Mouse (Mus musculus): ENCODE measurements at regions not wholly inside any gene's neighbourhood (a gene's known extent, or its start where the extent isn't known, plus 50 kb on each side); places are given as distances from the start of the nearest gene placed in this dataset.

DNA sequence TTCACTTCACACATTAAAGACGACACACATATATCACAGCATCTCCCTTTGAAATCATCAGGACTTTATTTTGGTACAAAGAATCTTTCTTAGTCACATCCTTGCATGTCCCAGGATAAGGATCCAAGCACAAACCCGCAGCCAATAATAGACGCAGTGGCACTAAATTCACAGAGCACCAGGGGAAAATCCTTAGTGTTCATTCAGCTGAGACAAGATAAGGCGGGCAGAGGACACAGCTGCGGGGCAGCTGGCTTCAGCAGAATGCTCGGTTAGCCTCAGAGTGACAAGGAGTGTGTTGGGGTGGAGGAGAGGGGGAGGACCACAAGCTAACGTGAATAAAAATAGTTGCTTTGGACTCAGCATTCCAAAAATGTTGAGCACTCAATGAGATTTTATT lies 70.7 kb downstream of the Gm11983 start:
- Histone ChIP-seq H3K4me3 (ENCODE audit: insufficient read depth, low read length) (no peak overlapping the region), H3K4me1 (ENCODE audit: control insufficient read depth, insufficient read depth, low read length) (no peaks in the 10 kb centered on the region; the same call in 1 of the 2 replicates), H3K27ac (ENCODE audit: insufficient read depth, low read length) (no peak overlapping the region)
- TF ChIP-seq POLR2A (IDR thresholded peaks at IDR 0.05; ENCODE audit: extremely low read depth, insufficient read depth, low read length) (no peak), CTCF (IDR thresholded peaks at IDR 0.05; ENCODE audit: extremely low read depth, insufficient read depth, low read length) (no peak)

DNA sequence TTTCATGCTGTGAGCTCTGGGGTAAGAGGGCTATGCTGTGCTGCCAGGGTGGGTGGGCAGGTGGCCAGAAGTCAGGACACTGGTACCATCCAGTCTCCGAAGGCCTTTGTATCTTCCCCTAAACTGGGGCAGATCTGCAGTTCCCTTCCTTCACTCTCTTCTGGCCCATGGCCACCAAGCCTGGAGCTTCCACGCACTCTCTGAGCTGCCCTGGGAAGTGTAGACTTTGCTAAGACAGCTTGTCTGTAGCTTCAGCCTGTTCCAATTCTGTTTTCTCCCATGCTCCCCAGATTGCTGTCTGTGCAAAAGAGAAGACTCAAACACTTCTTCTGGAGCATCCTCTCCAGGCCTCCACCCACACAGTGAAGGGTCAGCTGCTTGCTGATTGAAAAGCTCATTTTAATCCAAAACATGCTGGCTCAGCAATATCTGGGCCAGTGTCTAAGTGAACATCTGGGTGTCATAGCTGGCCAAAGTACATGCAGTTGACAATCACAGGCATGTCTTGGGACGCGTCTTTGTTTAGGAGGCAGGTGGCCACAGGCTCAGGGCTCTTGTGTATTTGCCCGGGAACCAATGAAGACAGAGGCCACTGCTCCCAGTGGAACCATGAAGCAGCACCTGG lies 72.0 kb downstream of the Gm11983 start:
- Histone ChIP-seq H3K4me1 (ENCODE audit: control insufficient read depth, insufficient read depth, low read length) (no peaks in the 10 kb centered on the region; the same call in 1 of the 2 replicates), H3K4me3 (ENCODE audit: insufficient read depth, low read length) (no peak overlapping the region), H3K27ac (ENCODE audit: insufficient read depth, low read length) (no peak overlapping the region)
- TF ChIP-seq CTCF (IDR thresholded peaks at IDR 0.05; ENCODE audit: extremely low read depth, insufficient read depth, low read length), result no peak
- TF ChIP-seq POLR2A (IDR thresholded peaks at IDR 0.05; ENCODE audit: extremely low read depth, insufficient read depth, low read length), result no peak

GRCm38 (mm10) chr11:6764186-6764585 lies 73.3 kb downstream of the Gm11983 start:
- TF ChIP-seq POLR2A (IDR thresholded peaks at IDR 0.05; ENCODE audit: extremely low read depth, insufficient read depth, low read length) (no peak), CTCF (IDR thresholded peaks at IDR 0.05; ENCODE audit: extremely low read depth, insufficient read depth, low read length) (no peak)
- Histone ChIP-seq H3K4me1 (ENCODE audit: control insufficient read depth, insufficient read depth, low read length) (no peaks in the 10 kb centered on the region; the same call in 1 of the 2 replicates), H3K4me3 (ENCODE audit: insufficient read depth, low read length) (no peak overlapping the region), H3K27ac (ENCODE audit: insufficient read depth, low read length) (no peak overlapping the region)

GRCm38 (mm10) chr11:6763001-6763400 lies 74.5 kb downstream of the Gm11983 start:
- TF ChIP-seq POLR2A (IDR thresholded peaks at IDR 0.05; ENCODE audit: extremely low read depth, insufficient read depth, low read length) (no peak), CTCF (IDR thresholded peaks at IDR 0.05; ENCODE audit: extremely low read depth, insufficient read depth, low read length) (no peak)
- no peak overlapping the region for H3K4me3 ChIP-seq (ENCODE audit: insufficient read depth, low read length)

GRCm38 (mm10) chr11:6761876-6762628 lies 75.4 kb downstream of the Gm11983 start:
- Histone ChIP-seq H3K27ac (ENCODE audit: insufficient read depth, low read length) (no peak overlapping the region), H3K4me1 (ENCODE audit: control insufficient read depth, insufficient read depth, low read length) (no peaks in the 10 kb centered on the region; the same call in 1 of the 2 replicates), H3K4me3 (ENCODE audit: insufficient read depth, low read length) (no peak overlapping the region)
- TF ChIP-seq POLR2A (IDR thresholded peaks at IDR 0.05; ENCODE audit: extremely low read depth, insufficient read depth, low read length) (no peak), CTCF (IDR thresholded peaks at IDR 0.05; ENCODE audit: extremely low read depth, insufficient read depth, low read length) (no peak)

More at GRCm38 (mm10) chr11:6763001-6763400, 74.5 kb downstream of the Gm11983 start:
- Histone ChIP-seq H3K4me1 (ENCODE audit: control insufficient read depth, insufficient read depth, low read length) (no peaks in the 10 kb centered on the region; the same call in 1 of the 2 replicates), H3K27ac (ENCODE audit: insufficient read depth, low read length) (no peak overlapping the region)

GRCm38 (mm10) chr11:6759578-6759977 lies 77.9 kb downstream of the Gm11983 start:
- TF ChIP-seq POLR2A (IDR thresholded peaks at IDR 0.05; ENCODE audit: extremely low read depth, insufficient read depth, low read length) (no peak), CTCF (IDR thresholded peaks at IDR 0.05; ENCODE audit: extremely low read depth, insufficient read depth, low read length) (no peak)
- no peak overlapping the region for H3K4me3 ChIP-seq (ENCODE audit: insufficient read depth, low read length)
- H3K4me1 ChIP-seq (ENCODE audit: control insufficient read depth, insufficient read depth, low read length), result no peaks in the 10 kb centered on the region

GRCm38 (mm10) chr11:6739439-6739838 lies 81.1 kb downstream of the Ramp3 start:
- no peaks in the 10 kb centered on the region for H3K4me1 ChIP-seq (ENCODE audit: control insufficient read depth, insufficient read depth, low read length)
- TF ChIP-seq POLR2A (IDR thresholded peaks at IDR 0.05; ENCODE audit: extremely low read depth, insufficient read depth, low read length) (no peak), CTCF (IDR thresholded peaks at IDR 0.05; ENCODE audit: extremely low read depth, insufficient read depth, low read length) (no peak)
- H3K4me3 ChIP-seq (ENCODE audit: insufficient read depth, low read length), result no peak overlapping the region
- H3K27ac ChIP-seq (ENCODE audit: insufficient read depth, low read length), result no peak overlapping the region

More at GRCm38 (mm10) chr11:6759578-6759977, 77.9 kb downstream of the Gm11983 start:
- no peak overlapping the region for H3K27ac ChIP-seq (ENCODE audit: insufficient read depth, low read length)

GRCm38 (mm10) chr11:6738581-6738980 lies 80.3 kb downstream of the Ramp3 start:
- Histone ChIP-seq H3K4me3 (ENCODE audit: insufficient read depth, low read length) (no peak overlapping the region), H3K27ac (ENCODE audit: insufficient read depth, low read length) (no peak overlapping the region), H3K4me1 (ENCODE audit: control insufficient read depth, insufficient read depth, low read length) (no peaks in the 10 kb centered on the region)
- TF ChIP-seq POLR2A (IDR thresholded peaks at IDR 0.05; ENCODE audit: extremely low read depth, insufficient read depth, low read length) (no peak), CTCF (IDR thresholded peaks at IDR 0.05; ENCODE audit: extremely low read depth, insufficient read depth, low read length) (no peak)

DNA sequence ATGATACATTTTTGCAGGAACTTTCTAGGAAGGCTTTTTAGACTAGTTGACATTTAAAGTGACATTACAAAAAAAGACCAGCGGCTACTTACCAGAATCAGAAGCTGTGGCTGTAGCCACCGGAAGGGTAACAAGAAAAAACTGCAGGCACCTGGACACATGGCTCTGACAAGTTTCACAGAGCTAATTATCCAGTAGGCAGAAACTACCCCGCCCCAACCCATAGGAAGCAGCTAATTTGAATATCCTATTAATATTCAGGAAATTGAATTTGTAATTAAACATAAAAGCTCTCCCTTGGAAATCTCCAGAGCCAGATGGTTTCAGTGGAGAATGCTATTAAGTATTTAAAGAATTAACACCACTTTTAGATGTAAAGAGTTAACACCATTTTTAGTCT lies 79.8 kb downstream of the Ramp3 start:
- H3K4me1 ChIP-seq (ENCODE audit: control insufficient read depth, insufficient read depth, low read length), result no peaks in the 10 kb centered on the region
- TF ChIP-seq CTCF (IDR thresholded peaks at IDR 0.05; ENCODE audit: extremely low read depth, insufficient read depth, low read length) (no peak), POLR2A (IDR thresholded peaks at IDR 0.05; ENCODE audit: extremely low read depth, insufficient read depth, low read length) (no peak)

More for the DNA sequence above, 79.8 kb downstream of the Ramp3 start:
- H3K4me3 ChIP-seq (ENCODE audit: insufficient read depth, low read length), result no peak overlapping the region
- H3K27ac ChIP-seq (ENCODE audit: insufficient read depth, low read length), result no peak overlapping the region
